Mouse (Mus musculus) hindbrain, embryonic 12.5 days (tissue): ENCODE data around the gene Gsk3a. TPM values are rescaled to one million over a fixed set of nuclear protein-coding genes. Genes with fewer than 3 reads are reported as not detected.
A peak's percentile ranks its signal among the peaks of the same experiment; 100 is the strongest.

Experiments
- ATAC-seq: fragments of 200-750 bp; cut with Nextera tagmentation; 2 replicates; pipeline ENCODE4 v1.8.0; 2017; ENCODE audit warnings: moderate TSS enrichment; ENCODE audit not compliant: low FRiP score
- H3K27ac ChIP-seq: fragments of 300-500 bp; sonication (generic); 2 replicates; pipeline ENCODE4 v1.5.1; 2016; ENCODE audit warnings: mild to moderate bottlenecking
- H3K27me3 ChIP-seq: fragments of 300-500 bp; sonication (generic); 2 replicates; pipeline ENCODE4 v1.6.1; 2016; ENCODE audit warnings: mild to moderate bottlenecking
- H3K36me3 ChIP-seq: fragments of 300-500 bp; sonication (generic); 2 replicates; pipeline ENCODE4 v1.6.1; 2016; ENCODE audit warnings: mild to moderate bottlenecking
- H3K4me1 ChIP-seq: fragments of 300-500 bp; sonication (generic); 2 replicates; pipeline ENCODE4 v1.6.1; 2016
- H3K4me2 ChIP-seq: fragments of 300-500 bp; sonication (generic); replicated peaks from 2 replicates; pipeline ENCODE4 v1.6.1; 2016; ENCODE audit warnings: mild to moderate bottlenecking
- H3K4me3 ChIP-seq: fragments of 300-500 bp; sonication (generic); 2 replicates; pipeline ENCODE4 v1.5.1; 2016; ENCODE audit warnings: mild to moderate bottlenecking
- H3K9ac ChIP-seq: fragments of 300-500 bp; sonication (generic); 2 replicates; pipeline ENCODE4 v1.6.1; 2016; ENCODE audit warnings: mild to moderate bottlenecking, moderate library complexity
- H3K9me3 ChIP-seq: fragments of 300-500 bp; sonication (generic); replicated peaks from 2 replicates; pipeline ENCODE4 v1.6.1; 2016; ENCODE audit warnings: mild to moderate bottlenecking
- WGBS: fragments of 180-500 bp; shearing (Covaris S2); methylation state at CpG from one replicate; pipeline ENCODE4 v1.1.7; 2016; 5-methylcytosine and 5-hydroxymethylcytosine counted together
- polyA plus RNA-seq: library from polyadenylated mRNA; unstranded; fragments of >200 nt; fragmentation: Nextera tagmentation; extraction: Ambion mirVana; gene quantifications from 2 replicates; pipeline ENCODE4 v1.2.1, GENCODE M21; 2016

The Gsk3a gene
- polyA plus RNA-seq, 1 experiment from 2014 or later: 19.6 TPM

DNA sequence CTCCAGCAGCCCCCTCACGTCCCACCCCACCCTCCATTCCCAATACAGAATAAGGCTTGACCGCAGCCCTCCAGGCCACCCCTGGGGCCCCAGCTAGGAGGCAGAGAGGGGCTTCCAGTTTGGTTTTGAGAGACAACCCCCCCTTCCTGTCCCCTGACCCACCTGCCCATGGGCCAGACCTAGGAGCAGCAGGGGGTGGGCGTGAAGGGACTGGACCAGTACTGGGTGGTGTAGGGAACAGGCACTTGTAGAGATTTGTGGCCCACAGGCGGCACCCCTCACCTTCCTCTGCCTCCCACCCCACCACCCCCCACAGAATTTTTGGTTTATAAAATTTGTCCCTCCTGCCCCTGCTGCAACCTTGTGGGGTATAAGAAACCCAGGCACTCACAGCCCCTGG, 5.7 kb upstream of the Gsk3a start:
- Histone ChIP-seq H3K36me3 (peaks cover 15% of the 10 kb centered on the region), H3K27ac (no peak overlapping the region), H3K4me2 (no peak overlapping the region), H3K9ac (peak overlapping the region; percentile 24; the same call in 1 of the 2 replicates), H3K27me3 (no peaks in the 10 kb centered on the region), H3K4me1 (peaks cover 31% of the 10 kb centered on the region), H3K9me3 (no peaks in the 10 kb centered on the region), H3K4me3 (no peak overlapping the region)
- 96% methylated on average over 4 of the region's 4 CpGs for whole genome bisulfite sequencing
- ATAC-seq: no peak

DNA sequence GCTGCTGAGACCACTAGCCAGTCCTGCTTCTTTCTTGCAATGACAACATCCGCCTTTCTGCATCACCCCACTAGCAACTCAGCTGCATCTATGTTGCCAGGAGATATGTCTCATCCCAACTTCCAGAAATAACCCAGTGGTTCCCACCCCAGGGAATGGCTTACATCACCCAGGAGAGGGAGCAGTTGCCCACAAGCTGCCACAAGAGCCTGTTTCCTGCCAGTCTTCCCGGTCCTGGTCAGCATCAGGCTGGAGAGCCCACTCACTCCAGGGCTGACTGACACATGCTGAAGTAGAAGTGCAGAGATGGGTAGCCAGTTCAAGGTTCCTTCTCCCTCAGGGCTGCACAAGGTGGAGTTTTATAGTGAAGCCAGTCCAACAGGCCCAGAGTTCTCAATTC, 3.4 kb upstream of the Gsk3a start:
- no peak overlapping the region for H3K9ac ChIP-seq
- H3K27me3 ChIP-seq: no peaks in the 10 kb centered on the region
- H3K9me3 ChIP-seq: no peaks in the 10 kb centered on the region
- H3K27ac ChIP-seq: no peak overlapping the region; the same call in 1 of the 2 replicates
- peaks cover 15% of the 10 kb centered on the region for H3K36me3 ChIP-seq
- H3K4me1 ChIP-seq: peaks cover 19% of the 10 kb centered on the region
- 26% methylated on average over 2 of the region's 2 CpGs for WGBS
- ATAC-seq: no peak
- no peak overlapping the region for H3K4me3 ChIP-seq
- H3K4me2 ChIP-seq: no peak overlapping the region

DNA sequence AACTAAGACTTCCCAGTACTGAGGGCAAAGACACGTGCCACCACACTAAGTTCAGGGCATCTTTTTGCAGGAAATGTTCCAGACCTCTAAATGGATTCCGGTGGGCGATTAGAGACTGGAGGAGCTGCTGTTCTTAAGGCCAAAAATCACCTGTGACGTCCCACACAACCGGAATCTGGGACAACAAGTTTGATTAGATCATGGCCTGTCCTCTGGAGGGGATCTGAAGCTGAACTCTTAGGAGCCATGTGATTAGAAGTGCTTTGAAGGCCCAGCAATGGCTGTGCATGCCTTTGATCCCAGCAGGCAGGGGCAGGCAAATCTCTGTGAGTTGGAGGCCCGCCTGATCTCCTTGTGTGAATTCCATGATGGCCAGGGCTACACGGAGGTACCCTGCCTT, 3.0 kb upstream of the Gsk3a start:
- Histone ChIP-seq H3K27ac (no peak overlapping the region), H3K9ac (no peak overlapping the region), H3K9me3 (no peaks in the 10 kb centered on the region), H3K36me3 (peaks cover 15% of the 10 kb centered on the region), H3K4me2 (no peak overlapping the region), H3K4me1 (peaks cover 20% of the 10 kb centered on the region), H3K27me3 (no peaks in the 10 kb centered on the region), H3K4me3 (no peak overlapping the region)
- ATAC-seq: no peak
- 73% methylated on average over 7 of the region's 7 CpGs for WGBS

DNA sequence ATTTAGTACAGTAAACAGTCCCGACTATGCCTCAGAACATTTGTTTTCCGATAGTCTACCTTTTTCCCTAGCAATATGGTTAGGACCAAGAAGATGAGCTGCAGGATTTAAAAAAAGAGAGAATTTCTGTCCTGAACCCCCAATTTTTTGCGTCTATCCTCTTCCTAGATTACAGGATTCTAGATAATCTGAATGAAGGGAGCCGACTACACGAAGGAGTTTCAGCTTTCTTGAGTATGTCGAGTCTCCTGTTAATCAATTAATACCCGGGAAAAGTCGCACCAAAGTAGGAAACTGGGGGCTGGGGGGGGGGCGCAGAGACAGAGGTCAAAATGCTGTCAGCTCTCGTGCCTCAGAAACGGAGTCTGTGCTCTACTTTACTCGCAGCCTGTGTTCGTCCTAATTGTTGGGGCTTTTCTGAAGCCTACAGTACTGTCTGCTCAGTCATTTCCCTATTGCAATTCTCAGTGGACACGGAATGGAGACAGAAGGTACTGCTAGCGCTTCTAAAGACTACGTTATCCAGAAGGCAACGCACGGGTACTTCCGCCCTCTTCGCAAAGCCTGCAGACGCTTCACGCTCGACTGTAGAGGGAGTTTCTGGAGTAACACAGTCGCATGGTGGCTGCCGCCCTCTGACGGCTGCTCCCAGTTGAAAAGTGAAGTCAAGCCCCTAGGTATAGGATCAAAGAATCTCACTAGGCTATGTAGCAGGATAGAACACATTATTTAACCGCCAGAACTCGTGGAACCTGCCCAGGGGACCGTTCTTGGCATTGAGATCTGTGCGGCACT, 1.4 kb upstream of the Gsk3a start:
- H3K27me3 ChIP-seq: no peaks in the 10 kb centered on the region
- ATAC-seq: peak; percentile 38
- peak overlapping the region; percentile 93 for H3K4me3 ChIP-seq
- H3K9me3 ChIP-seq: no peaks in the 10 kb centered on the region
- H3K4me1 ChIP-seq: peaks cover 30% of the 10 kb centered on the region
- peaks cover 13% of the 10 kb centered on the region for H3K36me3 ChIP-seq
- peak overlapping the region; percentile 8; the same call in 1 of the 2 replicates for H3K9ac ChIP-seq
- H3K4me2 ChIP-seq: peak overlapping the region; percentile 81
- 3% methylated on average over 30 of the region's 30 CpGs for WGBS
- H3K27ac ChIP-seq: peak overlapping the region; percentile 79

DNA sequence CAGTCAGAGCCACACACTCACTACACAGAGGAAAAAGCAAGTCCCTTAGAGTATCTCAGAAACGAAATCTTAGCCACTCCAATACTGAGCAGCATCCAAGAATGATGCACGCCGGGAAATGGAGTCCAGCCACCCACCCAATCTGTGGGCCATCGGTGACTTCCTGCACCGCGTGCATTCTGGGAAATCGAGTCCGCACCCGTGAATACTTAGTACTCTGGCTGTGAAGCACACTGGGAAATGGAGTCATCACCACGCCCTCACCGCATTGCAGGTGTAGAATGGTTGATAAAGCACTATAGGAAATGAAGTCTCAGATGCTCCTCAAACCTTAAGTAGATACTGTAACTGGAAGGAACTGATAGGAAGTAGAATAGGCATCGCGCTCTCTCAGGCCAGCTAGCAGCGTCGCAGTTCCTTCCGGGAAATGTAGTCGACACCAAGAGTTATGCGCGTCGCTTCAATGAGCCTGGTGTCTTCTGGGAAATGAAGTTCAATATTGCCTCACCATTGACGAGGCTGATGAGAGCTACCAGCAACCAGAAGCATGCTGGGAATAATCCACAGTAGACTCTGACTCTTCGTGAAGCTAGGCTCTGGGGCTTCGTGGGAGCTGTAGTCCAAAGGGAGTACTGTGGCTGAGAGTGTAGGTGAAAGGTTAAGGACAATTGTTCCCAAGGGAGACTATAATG, 510 bp upstream of the Gsk3a start:
- H3K36me3 ChIP-seq: peaks cover 18% of the 10 kb centered on the region
- peak overlapping the region; percentile 81 for H3K4me2 ChIP-seq
- H3K27me3 ChIP-seq: no peaks in the 10 kb centered on the region
- peak overlapping the region; percentile 93 for H3K4me3 ChIP-seq
- H3K9me3 ChIP-seq: no peaks in the 10 kb centered on the region
- H3K4me1 ChIP-seq: peaks cover 30% of the 10 kb centered on the region
- WGBS: under 1% methylated on average over 23 of the region's 23 CpGs
- H3K27ac ChIP-seq: peak overlapping the region; percentile 79
- peak; percentile 94 for ATAC-seq
- H3K9ac ChIP-seq: no peak overlapping the region

DNA sequence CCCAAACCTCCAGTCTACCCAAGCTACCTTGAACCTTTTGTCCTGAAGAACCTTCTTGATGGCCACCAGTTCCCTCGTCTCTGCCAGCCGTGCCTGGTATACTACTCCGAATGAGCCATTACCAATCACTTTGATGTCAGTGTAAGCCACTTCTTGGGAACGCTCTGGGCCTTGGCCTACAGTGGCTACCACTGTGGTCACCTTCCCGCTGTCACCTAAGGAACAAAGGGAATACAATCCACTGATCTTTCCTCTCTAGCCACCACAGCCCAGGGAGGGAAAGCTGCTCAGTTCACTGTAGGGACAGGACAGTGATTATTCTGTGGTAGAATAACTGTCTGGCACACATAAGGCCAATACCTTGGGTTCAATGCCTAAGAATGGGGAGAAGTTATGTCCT, 2.1 kb downstream of the Gsk3a start:
- WGBS: 91% methylated on average over 5 of the region's 5 CpGs
- peaks cover 45% of the 10 kb centered on the region for H3K36me3 ChIP-seq
- peaks cover 30% of the 10 kb centered on the region for H3K4me1 ChIP-seq
- peak overlapping the region; percentile 81; the same call in 1 of the 2 replicates for H3K4me2 ChIP-seq
- H3K27ac ChIP-seq: no peak overlapping the region
- ATAC-seq: no peak
- no peak overlapping the region for H3K9ac ChIP-seq
- H3K27me3 ChIP-seq: no peaks in the 10 kb centered on the region
- H3K4me3 ChIP-seq: no peak overlapping the region
- no peaks in the 10 kb centered on the region for H3K9me3 ChIP-seq

DNA sequence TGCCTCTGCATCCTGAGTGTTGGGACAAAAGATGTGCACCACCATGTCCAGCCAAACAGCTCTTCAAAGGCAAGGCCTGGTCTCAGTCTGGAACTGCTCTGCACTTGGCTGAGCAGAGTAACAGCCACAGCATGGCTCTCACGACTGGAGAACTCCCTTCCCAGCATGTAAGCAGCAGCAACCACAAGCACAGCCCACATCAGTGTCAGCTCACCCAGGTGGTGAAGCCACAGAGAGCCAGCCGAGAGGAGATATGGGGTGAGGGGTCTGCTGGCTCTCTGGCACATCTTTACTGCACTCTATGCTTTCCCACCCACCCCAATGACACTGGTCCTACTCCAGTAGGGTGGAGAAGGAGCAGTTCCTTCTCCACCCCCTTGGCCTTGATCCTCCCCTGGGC, 4.6 kb downstream of the Gsk3a start:
- no peak overlapping the region for H3K4me2 ChIP-seq
- H3K4me3 ChIP-seq: no peak overlapping the region
- H3K27me3 ChIP-seq: no peaks in the 10 kb centered on the region
- 85% methylated on average over 2 of the region's 2 CpGs for WGBS
- peaks cover 24% of the 10 kb centered on the region for H3K4me1 ChIP-seq
- no peak overlapping the region for H3K9ac ChIP-seq
- no peak for ATAC-seq
- H3K27ac ChIP-seq: no peak overlapping the region
- H3K9me3 ChIP-seq: no peaks in the 10 kb centered on the region
- H3K36me3 ChIP-seq: peaks cover 68% of the 10 kb centered on the region

DNA sequence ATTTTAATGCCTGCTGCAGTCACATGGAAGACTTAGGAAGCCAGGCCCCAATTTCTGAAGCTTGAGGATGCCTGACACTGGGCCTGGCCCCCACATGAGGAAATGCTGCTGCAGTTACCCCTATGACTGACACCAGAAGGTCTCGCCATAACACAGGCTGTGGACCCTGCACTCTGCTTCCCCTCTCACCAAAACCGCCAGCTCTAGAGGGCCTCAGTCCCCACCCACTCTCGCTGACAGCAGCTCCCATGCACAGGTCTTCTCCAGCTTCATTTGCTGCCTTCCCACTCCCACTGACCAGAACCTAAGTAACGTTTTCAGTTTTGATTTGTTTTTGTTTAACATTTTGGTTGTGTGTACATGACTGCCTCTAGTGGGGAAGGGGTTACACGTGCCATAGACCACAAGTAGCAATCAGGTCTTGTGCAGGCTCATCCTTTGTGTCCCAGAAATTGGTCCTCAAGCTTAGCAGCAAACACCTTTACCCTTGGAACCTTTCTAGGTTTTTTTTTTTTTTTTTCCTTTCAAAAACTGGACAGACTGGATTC, 5.5 kb downstream of the Gsk3a start:
- no peak overlapping the region for H3K4me3 ChIP-seq
- WGBS: 74% methylated on average over 5 of the region's 5 CpGs
- H3K36me3 ChIP-seq: peaks cover 77% of the 10 kb centered on the region
- H3K4me2 ChIP-seq: no peak overlapping the region
- no peaks in the 10 kb centered on the region for H3K27me3 ChIP-seq
- H3K9me3 ChIP-seq: no peaks in the 10 kb centered on the region
- H3K4me1 ChIP-seq: peaks cover 24% of the 10 kb centered on the region
- ATAC-seq: no peak
- H3K9ac ChIP-seq: no peak overlapping the region
- H3K27ac ChIP-seq: no peak overlapping the region

DNA sequence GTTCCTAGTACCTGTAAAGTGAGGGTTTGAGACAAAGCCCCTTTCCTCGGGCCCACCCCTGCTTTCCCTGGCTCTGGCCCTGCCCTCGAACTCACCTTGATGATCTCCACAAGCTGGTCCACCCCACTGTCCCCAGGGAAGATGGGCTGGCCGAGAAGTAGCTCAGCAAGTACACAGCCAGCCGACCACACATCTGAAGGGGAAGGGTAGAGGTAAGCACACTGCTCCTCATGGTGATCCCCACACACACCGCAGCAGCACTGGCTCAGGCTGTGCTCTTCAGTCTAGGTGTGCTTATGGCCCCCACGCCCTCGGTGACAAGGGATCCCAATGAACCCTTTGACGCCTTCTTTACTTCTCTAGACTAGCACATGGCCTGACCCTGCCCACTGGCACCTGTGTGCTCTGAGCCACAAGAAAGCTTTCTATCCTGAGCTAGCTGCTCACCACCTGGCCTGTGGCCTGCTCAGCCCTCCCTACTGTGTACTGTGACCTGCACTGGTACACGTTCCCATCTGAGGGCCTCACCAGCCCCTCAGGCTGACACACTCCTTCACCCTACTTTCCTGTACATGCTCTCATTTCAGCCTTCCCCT, 6.9 kb downstream of the Gsk3a start:
- WGBS: 87% methylated on average over 9 of the region's 9 CpGs
- Histone ChIP-seq H3K36me3 (peaks cover 90% of the 10 kb centered on the region), H3K27ac (no peak overlapping the region), H3K27me3 (no peaks in the 10 kb centered on the region), H3K9ac (no peak overlapping the region), H3K4me2 (no peak overlapping the region), H3K4me3 (no peak overlapping the region), H3K4me1 (peaks cover 11% of the 10 kb centered on the region), H3K9me3 (no peaks in the 10 kb centered on the region)
- ATAC-seq: no peak

DNA sequence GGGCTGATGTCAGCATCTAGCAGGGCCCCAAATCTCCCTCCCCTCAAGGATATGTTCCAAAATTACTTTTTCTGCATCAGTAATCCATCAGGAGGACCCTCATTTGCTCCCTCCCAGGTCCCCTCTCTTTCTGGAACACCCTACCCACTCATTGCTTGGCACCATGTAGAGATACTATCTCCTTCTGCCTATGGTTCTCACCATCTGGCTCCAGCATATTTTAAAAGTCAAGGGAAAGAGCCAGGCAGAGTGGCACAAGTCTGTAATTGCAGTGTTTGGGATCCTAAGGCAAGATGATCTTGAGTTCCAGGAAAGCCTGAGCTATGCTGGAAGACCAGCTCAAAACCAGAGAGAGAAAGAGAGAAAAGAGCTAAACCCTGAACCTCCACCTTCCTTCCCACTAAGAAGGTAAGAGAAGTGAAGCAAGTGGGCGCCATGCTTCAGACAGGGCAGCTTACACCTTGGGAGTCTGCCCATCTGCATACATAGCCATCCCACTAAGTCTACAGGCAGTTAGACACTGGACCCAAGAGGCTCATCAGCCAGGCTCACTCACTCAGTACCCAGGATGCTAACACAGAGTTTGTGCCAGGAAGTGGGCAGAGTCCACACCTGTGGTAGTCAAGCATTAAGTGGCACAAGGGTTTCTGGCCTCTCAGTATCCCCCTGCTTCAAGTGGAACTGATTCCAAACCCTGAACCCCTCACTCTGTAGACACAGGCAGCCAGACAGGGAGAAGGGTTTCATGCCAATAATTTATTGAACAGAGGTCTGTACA, 9.9 kb downstream of the Gsk3a start:
- 92% methylated on average over 1 of the region's 1 CpGs for WGBS
- peaks cover 88% of the 10 kb centered on the region for H3K36me3 ChIP-seq
- ATAC-seq: no peak
- peaks cover 2% of the 10 kb centered on the region for H3K4me1 ChIP-seq
- no peak overlapping the region for H3K9ac ChIP-seq
- H3K4me3 ChIP-seq: no peak overlapping the region
- no peak overlapping the region; the same call in 1 of the 2 replicates for H3K27ac ChIP-seq
- no peaks in the 10 kb centered on the region for H3K9me3 ChIP-seq
- no peak overlapping the region for H3K4me2 ChIP-seq
- no peaks in the 10 kb centered on the region for H3K27me3 ChIP-seq

DNA sequence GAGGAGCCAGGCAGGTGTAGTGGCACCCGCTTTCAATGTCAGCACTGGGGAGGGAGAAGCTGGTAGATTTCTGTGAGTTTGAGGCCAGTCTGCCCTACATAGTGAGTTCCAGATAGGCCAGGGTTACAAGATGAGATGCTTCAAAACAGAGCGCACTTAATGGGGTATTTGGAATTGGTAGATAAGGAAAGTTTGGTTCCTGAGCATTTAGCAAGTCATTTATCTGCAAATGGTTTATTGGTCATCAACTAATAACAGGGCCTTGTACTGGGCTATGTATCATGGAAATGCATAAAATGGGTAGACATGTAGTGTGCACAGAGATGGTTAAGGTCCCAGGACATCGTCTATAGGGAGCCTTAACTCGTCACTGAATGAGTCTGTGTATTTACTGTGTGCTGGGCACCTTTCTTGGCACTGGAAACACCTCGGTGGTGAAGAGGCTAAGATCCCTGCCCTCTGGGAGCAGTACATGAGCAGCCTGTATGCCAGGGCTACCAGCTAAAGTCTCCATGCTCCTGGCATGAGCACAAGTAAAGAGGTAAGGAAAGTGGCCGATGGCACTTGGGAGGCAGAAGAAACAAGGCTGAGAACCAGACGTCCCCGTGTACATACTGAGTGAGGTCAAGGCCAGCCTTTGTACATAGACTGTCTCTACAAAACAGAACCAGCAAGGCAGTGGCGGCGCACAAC, 15.2 kb downstream of the Gsk3a start:
- Histone ChIP-seq H3K36me3 (peaks cover 37% of the 10 kb centered on the region), H3K27me3 (no peaks in the 10 kb centered on the region), H3K27ac (no peak overlapping the region), H3K9me3 (no peaks in the 10 kb centered on the region), H3K4me3 (peak overlapping the region; percentile 66), H3K4me1 (peaks cover 29% of the 10 kb centered on the region), H3K4me2 (peak overlapping the region; percentile 95), H3K9ac (peak overlapping the region; percentile 63)
- WGBS: 91% methylated on average over 10 of the region's 10 CpGs
- ATAC-seq: no peak
